Mouse (Mus musculus): Measurements from ENCODE around the gene Jakmip3. TPM values are rescaled to one million over a fixed set of nuclear protein-coding genes. Genes with fewer than 3 reads are reported as not detected.
A peak's percentile ranks its signal among the peaks of the same experiment; 100 is the strongest.

Jakmip3 gene
- polyA plus RNA-seq, 1 experiment from 2014 or later: 0.22 TPM

GRCm38 (mm10) chr7:138910193-138910562 lies 30.4 kb upstream of the Jakmip3 start:
- no peak for ATAC-seq (ENCODE audit: low FRiP score, low TSS enrichment)
- Histone ChIP-seq H3K36me3 (ENCODE audit: insufficient read depth, low read length) (no peaks in the 10 kb centered on the region), H3K27ac (ENCODE audit: low read length) (peak overlapping the region; percentile 73), H3K27me3 (ENCODE audit: insufficient read depth, low read length) (no peaks in the 10 kb centered on the region), H3K9ac (replicated peaks; ENCODE audit: low read length) (peak overlapping the region; percentile 82), H3K4me3 (ENCODE audit: low read length) (peak overlapping the region; percentile 66), H3K4me1 (ENCODE audit: insufficient read depth, low read length) (peaks cover 31% of the 10 kb centered on the region), H3K4me2 (replicated peaks; ENCODE audit: low read depth, low read length) (peak overlapping the region; percentile 74), H3K9me3 (ENCODE audit: low read length) (no peaks in the 10 kb centered on the region)
- WGBS: 21% methylated on average over 7 of the region's 7 CpGs

- Histone ChIP-seq H3K4me2 (replicated peaks; ENCODE audit: low read depth, low read length) (no peak overlapping the region), H3K9ac (replicated peaks; ENCODE audit: low read length) (no peak overlapping the region), H3K27me3 (ENCODE audit: insufficient read depth, low read length) (no peaks in the 10 kb centered on the region), H3K9me3 (ENCODE audit: low read length) (no peaks in the 10 kb centered on the region), H3K36me3 (ENCODE audit: insufficient read depth, low read length) (no peaks in the 10 kb centered on the region), H3K4me1 (ENCODE audit: insufficient read depth, low read length) (peaks cover 11% of the 10 kb centered on the region), H3K4me3 (ENCODE audit: low read length) (no peak overlapping the region), H3K27ac (ENCODE audit: low read length) (no peak overlapping the region)
- no peak for ATAC-seq (ENCODE audit: low FRiP score, low TSS enrichment)
- 82% methylated on average over 3 of the region's 3 CpGs for WGBS
Measured at GRCm38 (mm10) chr7:138913616-138914015, 26.9 kb upstream of the Jakmip3 start.

GRCm38 (mm10) chr7:138919156-138919944 lies 21.2 kb upstream of the Jakmip3 start:
- H3K36me3 ChIP-seq (ENCODE audit: insufficient read depth, low read length): no peaks in the 10 kb centered on the region
- no peaks in the 10 kb centered on the region for H3K9me3 ChIP-seq (ENCODE audit: low read length)
- peak overlapping the region; percentile 86 for H3K27ac ChIP-seq (ENCODE audit: low read length)
- WGBS: 2% methylated on average over 26 of the region's 26 CpGs
- peaks cover 3% of the 10 kb centered on the region; the same call in 1 of the 2 replicates for H3K4me1 ChIP-seq (ENCODE audit: insufficient read depth, low read length)
- no peaks in the 10 kb centered on the region for H3K27me3 ChIP-seq (ENCODE audit: insufficient read depth, low read length)
- peak overlapping the region; percentile 60 for H3K9ac ChIP-seq (replicated peaks; ENCODE audit: low read length)
- H3K4me2 ChIP-seq (replicated peaks; ENCODE audit: low read depth, low read length): peak overlapping the region; percentile 67
- ATAC-seq (ENCODE audit: low FRiP score, low TSS enrichment): peak; percentile 86
- H3K4me3 ChIP-seq (ENCODE audit: low read length): peak overlapping the region; percentile 43

- Histone ChIP-seq H3K9me3 (ENCODE audit: low read length) (no peaks in the 10 kb centered on the region), H3K27ac (ENCODE audit: low read length) (no peak overlapping the region), H3K4me1 (ENCODE audit: insufficient read depth, low read length) (peaks cover 3% of the 10 kb centered on the region; the same call in 1 of the 2 replicates), H3K4me2 (replicated peaks; ENCODE audit: low read depth, low read length) (no peak overlapping the region), H3K27me3 (ENCODE audit: insufficient read depth, low read length) (no peaks in the 10 kb centered on the region), H3K4me3 (ENCODE audit: low read length) (no peak overlapping the region), H3K36me3 (ENCODE audit: insufficient read depth, low read length) (no peaks in the 10 kb centered on the region), H3K9ac (replicated peaks; ENCODE audit: low read length) (no peak overlapping the region)
- no peak for ATAC-seq (ENCODE audit: low FRiP score, low TSS enrichment)
- 94% methylated on average over 8 of the region's 8 CpGs for WGBS
Measured at GRCm38 (mm10) chr7:138921611-138922010, 18.9 kb upstream of the Jakmip3 start.

GRCm38 (mm10) chr7:138923756-138924425 lies 16.6 kb upstream of the Jakmip3 start:
- WGBS: 9% methylated on average over 3 of the region's 3 CpGs
- Histone ChIP-seq H3K4me3 (ENCODE audit: low read length) (no peak overlapping the region), H3K36me3 (ENCODE audit: insufficient read depth, low read length) (no peaks in the 10 kb centered on the region), H3K27me3 (ENCODE audit: insufficient read depth, low read length) (no peaks in the 10 kb centered on the region), H3K4me2 (replicated peaks; ENCODE audit: low read depth, low read length) (no peak overlapping the region), H3K9me3 (ENCODE audit: low read length) (no peaks in the 10 kb centered on the region), H3K27ac (ENCODE audit: low read length) (no peak overlapping the region), H3K9ac (replicated peaks; ENCODE audit: low read length) (no peak overlapping the region), H3K4me1 (ENCODE audit: insufficient read depth, low read length) (peaks cover 3% of the 10 kb centered on the region; the same call in 1 of the 2 replicates)
- no peak for ATAC-seq (ENCODE audit: low FRiP score, low TSS enrichment)

GRCm38 (mm10) chr7:138928456-138928855 lies 12.1 kb upstream of the Jakmip3 start:
- no peaks in the 10 kb centered on the region for H3K36me3 ChIP-seq (ENCODE audit: insufficient read depth, low read length)
- no peak overlapping the region for H3K9ac ChIP-seq (replicated peaks; ENCODE audit: low read length)
- 95% methylated on average over 4 of the region's 4 CpGs for WGBS
- no peak for ATAC-seq (ENCODE audit: low FRiP score, low TSS enrichment)
- H3K9me3 ChIP-seq (ENCODE audit: low read length): no peaks in the 10 kb centered on the region
- no peaks in the 10 kb centered on the region for H3K4me1 ChIP-seq (ENCODE audit: insufficient read depth, low read length)
- no peak overlapping the region for H3K27ac ChIP-seq (ENCODE audit: low read length)
- no peaks in the 10 kb centered on the region for H3K27me3 ChIP-seq (ENCODE audit: insufficient read depth, low read length)
- H3K4me3 ChIP-seq (ENCODE audit: low read length): no peak overlapping the region
- H3K4me2 ChIP-seq (replicated peaks; ENCODE audit: low read depth, low read length): no peak overlapping the region

- peaks cover 13% of the 10 kb centered on the region for H3K27me3 ChIP-seq (ENCODE audit: insufficient read depth, low read length)
- H3K4me3 ChIP-seq (ENCODE audit: low read length): no peak overlapping the region
- H3K9ac ChIP-seq (replicated peaks; ENCODE audit: low read length): no peak overlapping the region
- 86% methylated on average over 3 of the region's 3 CpGs for WGBS
- 0 out of 2 replicates have a peak, but pooled peaks cover 2% of the 10 kb centered on the region for H3K9me3 ChIP-seq (ENCODE audit: low read length)
- no peak overlapping the region for H3K27ac ChIP-seq (ENCODE audit: low read length)
- H3K4me2 ChIP-seq (replicated peaks; ENCODE audit: low read depth, low read length): no peak overlapping the region
- H3K4me1 ChIP-seq (ENCODE audit: insufficient read depth, low read length): no peaks in the 10 kb centered on the region
- no peak for ATAC-seq (ENCODE audit: low FRiP score, low TSS enrichment)
- no peaks in the 10 kb centered on the region for H3K36me3 ChIP-seq (ENCODE audit: insufficient read depth, low read length)
Measured at GRCm38 (mm10) chr7:138934523-138934922, 6.0 kb upstream of the Jakmip3 start.

- Histone ChIP-seq H3K27ac (ENCODE audit: low read length) (no peak overlapping the region), H3K9ac (replicated peaks; ENCODE audit: low read length) (no peak overlapping the region), H3K4me2 (replicated peaks; ENCODE audit: low read depth, low read length) (no peak overlapping the region), H3K27me3 (ENCODE audit: insufficient read depth, low read length) (peaks cover 56% of the 10 kb centered on the region), H3K36me3 (ENCODE audit: insufficient read depth, low read length) (no peaks in the 10 kb centered on the region), H3K4me1 (ENCODE audit: insufficient read depth, low read length) (peaks cover 9% of the 10 kb centered on the region), H3K9me3 (ENCODE audit: low read length) (0 out of 2 replicates have a peak, but pooled peaks cover 2% of the 10 kb centered on the region), H3K4me3 (ENCODE audit: low read length) (no peak overlapping the region)
- ATAC-seq (ENCODE audit: low FRiP score, low TSS enrichment): no peak
- 85% methylated on average over 7 of the region's 7 CpGs for WGBS
Measured at GRCm38 (mm10) chr7:138938991-138939390, 1.5 kb upstream of the Jakmip3 start.

- Histone ChIP-seq H3K9ac (replicated peaks; ENCODE audit: low read length) (peak overlapping the region; percentile 22; the same call in 1 of the 2 replicates), H3K27me3 (ENCODE audit: insufficient read depth, low read length) (peaks cover 56% of the 10 kb centered on the region), H3K9me3 (ENCODE audit: low read length) (0 out of 2 replicates have a peak, but pooled peaks cover 2% of the 10 kb centered on the region), H3K4me3 (ENCODE audit: low read length) (peak overlapping the region; percentile 52), H3K4me2 (replicated peaks; ENCODE audit: low read depth, low read length) (peak overlapping the region; percentile 80), H3K4me1 (ENCODE audit: insufficient read depth, low read length) (peaks cover 9% of the 10 kb centered on the region), H3K27ac (ENCODE audit: low read length) (no peak overlapping the region), H3K36me3 (ENCODE audit: insufficient read depth, low read length) (no peaks in the 10 kb centered on the region)
- ATAC-seq (ENCODE audit: low FRiP score, low TSS enrichment): peak; percentile 49; the same call in 1 of the 2 replicates
- WGBS: 1% methylated on average over 17 of the region's 17 CpGs
Measured at GRCm38 (mm10) chr7:138940256-138940611, 296 bp upstream of the Jakmip3 start.

- H3K9ac ChIP-seq (replicated peaks; ENCODE audit: low read length): no peak overlapping the region
- peaks cover 56% of the 10 kb centered on the region for H3K27me3 ChIP-seq (ENCODE audit: insufficient read depth, low read length)
- no peak overlapping the region for H3K27ac ChIP-seq (ENCODE audit: low read length)
- no peak overlapping the region; the same call in 1 of the 2 replicates for H3K4me2 ChIP-seq (replicated peaks; ENCODE audit: low read depth, low read length)
- no peak for ATAC-seq (ENCODE audit: low FRiP score, low TSS enrichment)
- H3K9me3 ChIP-seq (ENCODE audit: low read length): no peaks in the 10 kb centered on the region
- no peaks in the 10 kb centered on the region for H3K36me3 ChIP-seq (ENCODE audit: insufficient read depth, low read length)
- peaks cover 9% of the 10 kb centered on the region for H3K4me1 ChIP-seq (ENCODE audit: insufficient read depth, low read length)
- WGBS: 37% methylated on average over 5 of the region's 5 CpGs
- peak overlapping the region; percentile 52 for H3K4me3 ChIP-seq (ENCODE audit: low read length)
Measured at GRCm38 (mm10) chr7:138941571-138941970, 1.0 kb downstream of the Jakmip3 start.
